Mouse (Mus musculus): Measurements from ENCODE around the gene Tnfsfm13.

GRCm38 (mm10) chr11:69683576-69683975, 12.3 kb downstream of the Tnfsfm13 start:
- no peak for TF ChIP-seq CTCF (IDR thresholded peaks at IDR 0.05; ENCODE audit: low read depth, low read length)
- no peak for TF ChIP-seq GATA2 (IDR thresholded peaks at IDR 0.05; ENCODE audit: borderline replicate concordance, low read depth, low read length)
- TF ChIP-seq TAL1 (conservative IDR thresholded peaks at IDR 0.05; ENCODE audit: low read depth, low read length): no peak

All from G1E (cell line).